Mouse (Mus musculus): ENCODE data around the gene Rbms3. TPM values are rescaled to one million over a fixed set of nuclear protein-coding genes. Genes with fewer than 3 reads are reported as not detected.

The Rbms3 gene
- polyA plus RNA-seq, 1 experiment from 2014 or later = 117 TPM

- 0 out of 2 replicates have a peak, but pooled peaks cover 6% of the 10 kb centered on the region for H3K4me1 ChIP-seq (ENCODE audit: insufficient read depth)
- no peak overlapping the region for H3K4me2 ChIP-seq
- no peak overlapping the region for H3K4me3 ChIP-seq (ENCODE audit: low read depth, low read length)
- H3K9me3 ChIP-seq (ENCODE audit: low read depth, low read length) = no peaks in the 10 kb centered on the region
- no peak overlapping the region; the same call in 1 of the 2 replicates for H3K27ac ChIP-seq (ENCODE audit: low read depth)
- H3K27me3 ChIP-seq (ENCODE audit: insufficient read depth, low read length) = no peaks in the 10 kb centered on the region
- H3K9ac ChIP-seq = no peak overlapping the region
- TF ChIP-seq CTCF (IDR thresholded peaks at IDR 0.05; ENCODE audit: low read depth) = no peak
- 0 out of 2 replicates have a peak, but pooled peaks cover 6% of the 10 kb centered on the region for H3K36me3 ChIP-seq (ENCODE audit: insufficient read depth)
- ATAC-seq (ENCODE audit: insufficient read depth) (no peak; the same call in 1 of the 2 replicates), DNase-seq (no peak)
These were observed 588.3 kb downstream of the Rbms3 start for GRCm38 (mm10) chr9:117041291-117041992.

GRCm38 (mm10) chr9:117039941-117040453 lies 589.7 kb downstream of the Rbms3 start:
- 0 out of 2 replicates have a peak, but pooled peaks cover 6% of the 10 kb centered on the region for H3K4me1 ChIP-seq (ENCODE audit: insufficient read depth)
- ATAC-seq (ENCODE audit: insufficient read depth) (peak; percentile 47), DNase-seq (peak; percentile 65)
- no peak overlapping the region for H3K4me2 ChIP-seq
- 0 out of 2 replicates have a peak, but pooled peaks cover 2% of the 10 kb centered on the region for H3K36me3 ChIP-seq (ENCODE audit: insufficient read depth)
- H3K27ac ChIP-seq (ENCODE audit: low read depth) = peak overlapping the region; percentile 61; the same call in 1 of the 2 replicates
- no peak overlapping the region for H3K4me3 ChIP-seq (ENCODE audit: low read depth, low read length)
- no peak for TF ChIP-seq CTCF (IDR thresholded peaks at IDR 0.05; ENCODE audit: low read depth)
- H3K9ac ChIP-seq = no peak overlapping the region
- 41% methylated on average over 6 of the region's 6 CpGs for WGBS
- H3K9me3 ChIP-seq (ENCODE audit: low read depth, low read length) = no peaks in the 10 kb centered on the region
- H3K27me3 ChIP-seq (ENCODE audit: insufficient read depth, low read length) = no peaks in the 10 kb centered on the region

GRCm38 (mm10) chr9:117032690-117033089 lies 597.0 kb downstream of the Rbms3 start:
- Histone ChIP-seq H3K4me2 (no peak overlapping the region), H3K36me3 (ENCODE audit: insufficient read depth) (peaks cover 4% of the 10 kb centered on the region; the same call in 1 of the 2 replicates), H3K27ac (ENCODE audit: low read depth) (no peak overlapping the region), H3K4me3 (ENCODE audit: low read depth, low read length) (no peak overlapping the region), H3K4me1 (ENCODE audit: insufficient read depth) (peaks cover 4% of the 10 kb centered on the region; the same call in 1 of the 2 replicates), H3K27me3 (ENCODE audit: insufficient read depth, low read length) (no peaks in the 10 kb centered on the region), H3K9me3 (ENCODE audit: low read depth, low read length) (no peaks in the 10 kb centered on the region), H3K9ac (no peak overlapping the region)
- WGBS = 76% methylated on average over 1 of the region's 1 CpGs
- TF ChIP-seq CTCF (IDR thresholded peaks at IDR 0.05; ENCODE audit: low read depth) = no peak
- DNase-seq (no peak), ATAC-seq (ENCODE audit: insufficient read depth) (no peak)

- DNase-seq = no peak
- H3K27ac ChIP-seq (ENCODE audit: low read depth) = peak overlapping the region; percentile 60
These were observed 598.5 kb downstream of the Rbms3 start for GRCm38 (mm10) chr9:117031237-117031636.

GRCm38 (mm10) chr9:117030837-117031236 lies 598.9 kb downstream of the Rbms3 start:
- 6% methylated on average over 6 of the region's 6 CpGs for WGBS
- H3K9me3 ChIP-seq (ENCODE audit: low read depth, low read length) = no peaks in the 10 kb centered on the region
- H3K27me3 ChIP-seq (ENCODE audit: insufficient read depth, low read length) = no peaks in the 10 kb centered on the region
- DNase-seq (peak; percentile 98), ATAC-seq (ENCODE audit: insufficient read depth) (peak; percentile 88)
- peaks cover 4% of the 10 kb centered on the region; the same call in 1 of the 2 replicates for H3K4me1 ChIP-seq (ENCODE audit: insufficient read depth)
- H3K36me3 ChIP-seq (ENCODE audit: insufficient read depth) = peaks cover 4% of the 10 kb centered on the region; the same call in 1 of the 2 replicates
- no peak overlapping the region for H3K4me3 ChIP-seq (ENCODE audit: low read depth, low read length)
- no peak overlapping the region for H3K9ac ChIP-seq
- peak overlapping the region; percentile 35; the same call in 1 of the 2 replicates for H3K4me2 ChIP-seq
- peak overlapping the region; percentile 60 for H3K27ac ChIP-seq (ENCODE audit: low read depth)
- no peak for TF ChIP-seq CTCF (IDR thresholded peaks at IDR 0.05; ENCODE audit: low read depth)

More at GRCm38 (mm10) chr9:117031237-117031636, 598.5 kb downstream of the Rbms3 start:
- Histone ChIP-seq H3K27me3 (ENCODE audit: insufficient read depth, low read length) (no peaks in the 10 kb centered on the region), H3K36me3 (ENCODE audit: insufficient read depth) (peaks cover 4% of the 10 kb centered on the region; the same call in 1 of the 2 replicates), H3K4me2 (peak overlapping the region; percentile 35; the same call in 1 of the 2 replicates), H3K4me1 (ENCODE audit: insufficient read depth) (peaks cover 4% of the 10 kb centered on the region; the same call in 1 of the 2 replicates), H3K9me3 (ENCODE audit: low read depth, low read length) (no peaks in the 10 kb centered on the region), H3K9ac (no peak overlapping the region), H3K4me3 (ENCODE audit: low read depth, low read length) (no peak overlapping the region)
- no peak for TF ChIP-seq CTCF (IDR thresholded peaks at IDR 0.05; ENCODE audit: low read depth)
- 41% methylated on average over 11 of the region's 11 CpGs for WGBS
- peak; percentile 53; the same call in 1 of the 2 replicates for ATAC-seq (ENCODE audit: insufficient read depth)

- no peak overlapping the region for H3K9ac ChIP-seq
- H3K4me2 ChIP-seq = no peak overlapping the region
- DNase-seq (no peak), ATAC-seq (ENCODE audit: insufficient read depth) (no peak)
- peak; percentile 29 for TF ChIP-seq CTCF (IDR thresholded peaks at IDR 0.05; ENCODE audit: low read depth)
- peaks cover 4% of the 10 kb centered on the region; the same call in 1 of the 2 replicates for H3K4me1 ChIP-seq (ENCODE audit: insufficient read depth)
- peak overlapping the region; percentile 60; the same call in 1 of the 2 replicates for H3K27ac ChIP-seq (ENCODE audit: low read depth)
- peaks cover 4% of the 10 kb centered on the region; the same call in 1 of the 2 replicates for H3K36me3 ChIP-seq (ENCODE audit: insufficient read depth)
- no peak overlapping the region for H3K4me3 ChIP-seq (ENCODE audit: low read depth, low read length)
- no peaks in the 10 kb centered on the region for H3K27me3 ChIP-seq (ENCODE audit: insufficient read depth, low read length)
- WGBS = 62% methylated on average over 1 of the region's 1 CpGs
- H3K9me3 ChIP-seq (ENCODE audit: low read depth, low read length) = no peaks in the 10 kb centered on the region
These were observed 599.8 kb downstream of the Rbms3 start for GRCm38 (mm10) chr9:117029953-117030352.

GRCm38 (mm10) chr9:117028586-117028985 lies 601.1 kb downstream of the Rbms3 start:
- Histone ChIP-seq H3K4me3 (ENCODE audit: low read depth, low read length) (no peak overlapping the region), H3K4me1 (ENCODE audit: insufficient read depth) (peaks cover 4% of the 10 kb centered on the region; the same call in 1 of the 2 replicates), H3K9me3 (ENCODE audit: low read depth, low read length) (no peaks in the 10 kb centered on the region), H3K9ac (no peak overlapping the region), H3K36me3 (ENCODE audit: insufficient read depth) (peaks cover 1% of the 10 kb centered on the region; the same call in 1 of the 2 replicates), H3K27ac (ENCODE audit: low read depth) (no peak overlapping the region), H3K27me3 (ENCODE audit: insufficient read depth, low read length) (no peaks in the 10 kb centered on the region), H3K4me2 (no peak overlapping the region)
- 86% methylated on average over 4 of the region's 4 CpGs for WGBS
- no peak for TF ChIP-seq CTCF (IDR thresholded peaks at IDR 0.05; ENCODE audit: low read depth)
- ATAC-seq (ENCODE audit: insufficient read depth) = no peak
- no peak for DNase-seq

Measured in lung, embryonic 14.5 days (tissue).